Mouse (Mus musculus) heart, embryonic 12.5 days (tissue): ENCODE data around the gene Runx3. TPM values are rescaled to one million over a fixed set of nuclear protein-coding genes. Genes with fewer than 3 reads are reported as not detected.
A peak's percentile ranks its signal among the peaks of the same experiment; 100 is the strongest.

ENCODE experiments used
- ATAC-seq: fragments of 200-750 bp; cut with Nextera tagmentation; 2 replicates; pipeline ENCODE4 v1.8.0; 2017; ENCODE audit warnings: moderate TSS enrichment, moderate library complexity; ENCODE audit not compliant: insufficient number of reproducible peaks, low FRiP score
- H3K27ac ChIP-seq: fragments of 300-500 bp; sonication (generic); 2 replicates; pipeline ENCODE4 v1.5.1; 2016; ENCODE audit warnings: mild to moderate bottlenecking, moderate library complexity; ENCODE audit not compliant: poor library complexity, severe bottlenecking
- H3K27me3 ChIP-seq: fragments of 300-500 bp; sonication (generic); replicated peaks from 2 replicates; pipeline ENCODE4 v1.6.1; 2016; ENCODE audit warnings: mild to moderate bottlenecking, moderate library complexity
- H3K36me3 ChIP-seq: fragments of 300-500 bp; sonication (generic); 2 replicates; pipeline ENCODE4 v1.6.1; 2016; ENCODE audit warnings: mild to moderate bottlenecking, moderate library complexity
- H3K4me1 ChIP-seq: fragments of 300-500 bp; sonication (generic); replicated peaks from 2 replicates; pipeline ENCODE4 v1.6.1; 2016; ENCODE audit warnings: mild to moderate bottlenecking
- H3K4me2 ChIP-seq: fragments of 300-500 bp; sonication (generic); 2 replicates; pipeline ENCODE4 v1.6.1; 2016; ENCODE audit warnings: mild to moderate bottlenecking, moderate library complexity
- H3K4me3 ChIP-seq: fragments of 300-500 bp; sonication (generic); 2 replicates; pipeline ENCODE4 v1.5.1; 2016; ENCODE audit warnings: mild to moderate bottlenecking
- H3K9ac ChIP-seq: fragments of 300-500 bp; sonication (generic); 2 replicates; pipeline ENCODE4 v1.6.1; 2016; ENCODE audit warnings: mild to moderate bottlenecking, moderate library complexity
- H3K9me3 ChIP-seq: fragments of 300-500 bp; sonication (generic); replicated peaks from 2 replicates; pipeline ENCODE4 v1.6.1; 2016; ENCODE audit warnings: mild to moderate bottlenecking, moderate library complexity
- WGBS: fragments of 180-500 bp; shearing (Covaris S2); methylation state at CpG from one replicate; pipeline ENCODE4 v1.1.7; 2016; 5-methylcytosine and 5-hydroxymethylcytosine counted together
- polyA plus RNA-seq: library from polyadenylated mRNA; unstranded; fragments of >200 nt; fragmentation: Nextera tagmentation; extraction: Ambion mirVana; gene quantifications from 2 replicates; pipeline ENCODE4 v1.2.1, GENCODE M21; 2016

Runx3 gene
- polyA plus RNA-seq, 1 experiment from 2014 or later, result 0.04 TPM

DNA sequence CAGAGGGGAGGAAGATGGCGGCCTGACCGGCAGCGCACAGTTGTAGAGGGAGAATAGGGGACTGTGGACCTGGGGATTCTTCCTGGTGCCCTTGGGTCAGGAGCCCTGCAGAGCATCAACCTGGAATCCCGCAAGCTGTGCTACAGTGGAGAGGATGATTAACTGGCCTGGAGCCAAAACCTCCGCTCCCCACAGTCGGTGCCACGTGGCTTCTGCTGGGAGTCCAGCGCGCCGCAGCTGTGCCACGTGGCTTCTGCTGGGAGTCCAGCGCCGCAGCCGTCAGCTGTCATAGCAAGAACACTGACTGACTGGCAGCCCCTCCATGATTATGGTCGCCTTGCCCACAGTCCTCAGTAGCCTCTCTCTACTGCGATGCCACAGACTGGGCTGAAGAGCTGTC, 81.3 kb downstream of the Runx3 start:
- Histone ChIP-seq H3K4me3 (no peak overlapping the region), H3K27ac (no peak overlapping the region), H3K9ac (no peak overlapping the region), H3K4me2 (no peak overlapping the region), H3K9me3 (no peaks in the 10 kb centered on the region), H3K4me1 (peaks cover 20% of the 10 kb centered on the region), H3K27me3 (peaks cover 41% of the 10 kb centered on the region), H3K36me3 (no peaks in the 10 kb centered on the region)
- 79% methylated on average over 16 of the region's 16 CpGs for WGBS
- ATAC-seq, result no peak

DNA sequence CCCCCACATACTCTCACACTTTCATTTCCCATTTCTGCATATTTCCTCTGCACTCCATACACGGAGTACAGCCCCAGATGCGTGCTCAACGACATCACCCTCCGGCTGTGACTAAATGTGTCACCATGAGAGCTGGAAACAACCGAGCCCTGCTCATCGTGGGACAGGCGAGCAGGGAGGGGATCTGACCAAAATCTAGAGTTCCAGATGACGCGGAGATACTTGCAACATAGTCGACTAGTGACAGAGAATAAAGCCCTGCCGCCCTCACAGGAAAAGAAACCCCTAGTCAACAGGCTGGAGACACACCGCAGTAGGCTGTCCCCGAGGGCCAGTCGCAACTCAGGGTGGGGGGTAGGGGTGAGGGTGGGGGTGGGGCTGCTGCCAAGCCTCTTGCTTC, 82.8 kb downstream of the Runx3 start:
- H3K36me3 ChIP-seq, result no peaks in the 10 kb centered on the region
- peaks cover 43% of the 10 kb centered on the region for H3K27me3 ChIP-seq
- H3K27ac ChIP-seq, result no peak overlapping the region
- WGBS, result 8% methylated on average over 14 of the region's 14 CpGs
- H3K9ac ChIP-seq, result peak overlapping the region; percentile 43
- H3K4me2 ChIP-seq, result peak overlapping the region; percentile 84
- peak overlapping the region; percentile 44 for H3K4me3 ChIP-seq
- no peak for ATAC-seq
- peaks cover 20% of the 10 kb centered on the region for H3K4me1 ChIP-seq
- H3K9me3 ChIP-seq, result no peaks in the 10 kb centered on the region

DNA sequence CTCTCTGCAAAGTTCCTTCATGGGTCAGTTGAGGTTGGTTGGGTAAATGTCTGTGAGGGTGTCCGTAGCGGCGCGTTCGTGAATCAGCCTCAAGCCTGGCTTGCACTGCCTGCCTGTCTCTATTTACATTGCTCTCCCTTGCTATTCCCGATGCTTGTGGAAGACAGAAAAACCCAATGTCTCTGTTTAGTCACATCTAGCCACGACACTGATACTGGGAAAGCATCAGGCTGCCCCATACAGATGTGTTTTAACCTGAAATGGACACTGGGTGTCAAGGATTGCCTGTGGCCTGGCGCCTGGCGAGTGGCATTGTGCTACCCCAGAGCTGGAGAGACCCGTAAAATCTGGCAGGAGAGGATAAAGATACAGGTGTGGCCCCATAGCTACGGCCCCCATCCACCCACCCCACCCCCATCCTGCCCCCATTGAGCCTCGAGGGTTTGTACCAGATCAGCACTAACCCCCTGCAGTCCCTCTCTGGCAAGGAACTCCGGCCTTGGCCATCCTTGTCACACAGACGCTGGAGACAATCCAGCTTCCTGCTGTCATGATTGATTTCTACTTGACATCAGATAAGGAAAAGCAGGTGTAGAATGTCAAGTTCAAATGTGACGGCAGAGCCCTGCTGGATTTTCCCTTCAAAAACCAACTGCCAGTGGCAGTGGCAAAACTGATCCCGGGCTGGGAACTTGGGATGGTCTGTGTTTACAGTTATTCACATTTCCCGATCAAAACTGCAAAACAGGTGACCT, 83.5 kb downstream of the Runx3 start:
- Histone ChIP-seq H3K27me3 (peaks cover 46% of the 10 kb centered on the region), H3K27ac (no peak overlapping the region), H3K9ac (0 out of 2 replicates have a peak overlapping the region, but pooled peaks have one; percentile 43), H3K4me3 (peak overlapping the region; percentile 44), H3K9me3 (no peaks in the 10 kb centered on the region), H3K36me3 (no peaks in the 10 kb centered on the region), H3K4me1 (peaks cover 20% of the 10 kb centered on the region), H3K4me2 (peak overlapping the region; percentile 84)
- ATAC-seq, result no peak
- 19% methylated on average over 17 of the region's 17 CpGs for WGBS

DNA sequence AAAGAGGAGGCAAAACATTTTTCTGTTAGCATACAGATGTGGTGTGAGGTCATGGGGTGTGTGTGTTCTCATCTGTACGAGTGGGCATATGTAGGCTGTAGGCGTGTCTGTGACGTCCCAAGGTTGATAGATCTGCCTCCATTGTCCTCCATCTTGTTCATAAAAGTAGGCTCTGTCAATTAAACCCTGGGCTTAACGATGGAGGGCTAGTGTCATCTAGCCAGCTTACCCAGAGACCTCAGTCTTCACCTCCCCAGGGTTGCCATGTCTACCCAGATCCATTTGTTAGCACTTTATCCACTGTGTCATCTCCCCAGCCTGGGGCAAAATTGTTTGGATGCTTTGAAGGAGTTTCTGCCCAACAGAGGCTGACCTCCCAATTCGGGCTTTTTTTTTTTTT, 84.2 kb downstream of the Runx3 start:
- H3K27ac ChIP-seq, result no peak overlapping the region
- WGBS, result 50% methylated on average over 5 of the region's 5 CpGs
- H3K4me1 ChIP-seq, result peaks cover 20% of the 10 kb centered on the region
- no peak overlapping the region for H3K4me2 ChIP-seq
- H3K9ac ChIP-seq, result no peak overlapping the region
- H3K36me3 ChIP-seq, result no peaks in the 10 kb centered on the region
- no peak for ATAC-seq
- H3K9me3 ChIP-seq, result no peaks in the 10 kb centered on the region
- peaks cover 41% of the 10 kb centered on the region for H3K27me3 ChIP-seq
- H3K4me3 ChIP-seq, result no peak overlapping the region

DNA sequence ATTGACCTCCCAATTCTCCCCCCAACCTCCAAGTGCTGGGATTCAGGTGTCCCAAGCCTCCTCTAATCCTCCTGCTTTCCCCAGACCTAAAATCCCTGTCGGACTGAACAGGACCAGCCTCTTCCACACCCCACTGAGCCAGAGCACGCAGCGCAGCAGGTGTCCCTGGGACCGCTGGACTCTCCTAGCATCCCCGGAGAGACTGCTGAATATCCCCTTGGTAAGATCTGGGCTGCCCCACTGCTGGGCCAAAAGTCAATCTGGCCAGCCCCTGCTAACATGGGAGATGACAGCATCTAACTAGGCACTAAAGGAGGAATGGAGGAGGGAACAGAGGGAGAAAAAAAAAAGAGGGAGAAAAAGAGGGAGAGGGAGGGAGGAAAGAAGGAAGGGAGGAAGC, 84.8 kb downstream of the Runx3 start:
- Histone ChIP-seq H3K27ac (no peak overlapping the region), H3K9ac (no peak overlapping the region), H3K36me3 (peaks cover 2% of the 10 kb centered on the region), H3K4me1 (peaks cover 20% of the 10 kb centered on the region), H3K27me3 (peaks cover 41% of the 10 kb centered on the region), H3K4me2 (no peak overlapping the region), H3K9me3 (0 out of 2 replicates have a peak, but pooled peaks cover 3% of the 10 kb centered on the region), H3K4me3 (no peak overlapping the region)
- ATAC-seq, result no peak
- 19% methylated on average over 5 of the region's 5 CpGs for WGBS

DNA sequence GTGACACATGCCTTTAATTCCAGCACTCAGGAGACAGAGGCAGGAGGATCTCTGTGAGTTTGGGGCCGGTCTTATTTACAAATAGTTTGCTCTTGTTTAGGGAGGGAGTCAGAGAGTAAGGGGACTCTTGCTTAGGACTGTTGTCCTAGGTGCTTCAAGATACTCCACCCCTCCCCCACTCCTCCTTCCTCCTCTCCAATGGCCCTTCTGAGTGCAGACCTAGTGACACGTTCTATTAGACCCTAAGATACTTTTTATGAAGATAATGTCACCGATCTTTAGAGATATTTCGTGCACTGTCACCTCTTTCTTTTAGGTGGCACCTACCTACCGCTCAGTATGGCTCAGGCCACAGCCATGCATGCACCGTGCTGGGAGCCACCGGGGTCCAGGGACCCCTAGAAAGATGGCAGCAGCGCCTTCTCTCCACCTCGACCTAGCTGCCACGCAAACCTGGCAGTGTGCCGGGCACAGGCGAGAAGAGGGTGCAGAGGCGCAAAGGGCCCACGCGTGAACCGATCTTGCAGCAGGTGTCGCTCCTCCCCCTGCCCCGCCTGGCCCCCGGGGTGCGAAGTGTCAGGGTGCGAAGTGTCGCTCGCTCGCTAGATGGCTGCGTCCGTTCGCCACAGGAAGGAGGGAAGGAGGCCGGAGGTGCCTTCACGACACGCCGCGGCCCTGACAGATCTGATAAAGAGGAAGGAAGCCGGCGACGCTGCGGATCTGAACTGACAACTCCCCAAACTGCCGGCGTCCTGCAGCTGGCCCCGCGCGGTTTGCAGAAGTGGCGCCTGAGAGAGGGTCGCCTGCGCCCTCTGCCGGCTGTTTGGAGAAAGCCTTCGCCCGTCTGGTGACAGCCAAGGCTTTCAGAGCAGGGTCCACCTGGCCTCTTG, 85.5 kb downstream of the Runx3 start:
- H3K4me2 ChIP-seq, result peak overlapping the region; percentile 86
- H3K4me1 ChIP-seq, result peaks cover 20% of the 10 kb centered on the region
- H3K27ac ChIP-seq, result no peak overlapping the region
- peak; percentile 62 for ATAC-seq
- peak overlapping the region; percentile 47 for H3K4me3 ChIP-seq
- H3K27me3 ChIP-seq, result peaks cover 41% of the 10 kb centered on the region
- H3K9me3 ChIP-seq, result peaks cover 8% of the 10 kb centered on the region
- 2% methylated on average over 47 of the region's 47 CpGs for WGBS
- peaks cover 9% of the 10 kb centered on the region for H3K36me3 ChIP-seq
- H3K9ac ChIP-seq, result peak overlapping the region; percentile 39; the same call in 1 of the 2 replicates

DNA sequence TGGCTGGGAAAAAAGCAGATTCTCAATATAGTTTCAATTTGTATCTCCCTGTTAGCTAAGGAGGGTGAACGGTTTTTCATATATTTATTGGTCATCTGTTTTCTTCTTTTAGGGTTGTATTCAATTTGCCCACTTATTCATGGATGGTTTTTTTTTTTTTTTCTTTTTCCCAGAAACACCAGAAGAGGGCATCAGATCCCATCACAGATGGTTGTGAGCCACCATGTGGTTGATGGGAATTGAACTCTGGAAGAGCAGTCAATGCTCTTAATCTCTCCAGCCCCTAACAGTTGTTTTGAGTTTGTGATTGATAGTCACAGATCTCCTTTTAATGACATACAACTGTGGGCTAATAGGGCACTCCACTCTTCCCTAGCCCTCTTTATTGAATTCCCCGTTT, 89.4 kb downstream of the Runx3 start:
- Histone ChIP-seq H3K27ac (no peak overlapping the region), H3K27me3 (peaks cover 23% of the 10 kb centered on the region), H3K4me1 (peaks cover 6% of the 10 kb centered on the region), H3K4me3 (no peak overlapping the region), H3K36me3 (peaks cover 37% of the 10 kb centered on the region), H3K4me2 (no peak overlapping the region), H3K9me3 (peaks cover 8% of the 10 kb centered on the region), H3K9ac (no peak overlapping the region)
- 68% methylated on average over 2 of the region's 2 CpGs for WGBS
- ATAC-seq, result no peak

DNA sequence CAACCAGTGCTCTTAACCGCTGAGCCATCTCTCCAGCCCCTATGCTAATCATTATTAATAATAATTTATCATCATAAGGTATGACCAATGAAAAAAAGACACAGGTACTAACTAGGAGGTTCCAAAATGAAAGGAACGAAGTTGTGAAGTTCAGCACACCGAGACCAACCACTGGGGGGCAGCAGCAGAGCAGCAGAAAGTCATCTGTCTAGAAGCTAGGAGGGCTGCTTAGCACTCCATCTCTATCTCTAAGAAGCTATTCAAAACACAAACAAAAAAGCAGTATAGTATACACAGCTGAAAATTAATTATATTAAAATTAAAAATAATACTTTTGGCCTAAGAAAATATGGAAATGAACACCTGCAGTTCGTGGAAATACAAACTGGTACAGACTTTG, 99.2 kb downstream of the Runx3 start:
- Histone ChIP-seq H3K4me3 (no peak overlapping the region), H3K27me3 (no peaks in the 10 kb centered on the region), H3K36me3 (peaks cover 85% of the 10 kb centered on the region), H3K27ac (peak overlapping the region; percentile 74; the same call in 1 of the 2 replicates), H3K4me1 (peaks cover 19% of the 10 kb centered on the region), H3K9me3 (no peaks in the 10 kb centered on the region), H3K9ac (no peak overlapping the region), H3K4me2 (no peak overlapping the region)
- 59% methylated on average over 4 of the region's 4 CpGs for WGBS
- ATAC-seq, result 0 out of 2 replicates have a peak, but pooled peaks have one; percentile 58

DNA sequence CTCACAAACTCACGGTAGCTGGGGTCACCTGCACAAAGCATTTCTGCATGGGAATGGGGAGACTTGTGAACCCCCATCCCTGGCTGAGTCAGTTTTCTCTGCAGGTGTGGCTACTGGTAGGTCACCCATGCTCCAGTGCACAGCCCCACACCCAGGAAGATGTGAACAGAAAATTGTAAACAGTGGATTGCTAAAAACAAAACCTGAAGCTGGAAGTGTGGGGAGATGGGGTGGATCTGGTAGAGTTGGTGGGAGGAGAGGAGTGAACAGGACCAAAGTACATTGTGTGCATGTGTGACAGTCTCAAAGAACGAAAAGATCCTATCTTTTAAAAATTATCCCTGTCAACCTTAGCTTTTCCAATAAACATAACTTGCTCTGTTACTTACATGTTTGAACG, 100.2 kb downstream of the Runx3 start:
- WGBS, result 78% methylated on average over 3 of the region's 3 CpGs
- Histone ChIP-seq H3K4me2 (no peak overlapping the region), H3K36me3 (peaks cover 81% of the 10 kb centered on the region), H3K4me3 (no peak overlapping the region), H3K27me3 (no peaks in the 10 kb centered on the region), H3K9me3 (no peaks in the 10 kb centered on the region), H3K9ac (no peak overlapping the region), H3K4me1 (peaks cover 19% of the 10 kb centered on the region), H3K27ac (no peak overlapping the region)
- ATAC-seq, result no peak

DNA sequence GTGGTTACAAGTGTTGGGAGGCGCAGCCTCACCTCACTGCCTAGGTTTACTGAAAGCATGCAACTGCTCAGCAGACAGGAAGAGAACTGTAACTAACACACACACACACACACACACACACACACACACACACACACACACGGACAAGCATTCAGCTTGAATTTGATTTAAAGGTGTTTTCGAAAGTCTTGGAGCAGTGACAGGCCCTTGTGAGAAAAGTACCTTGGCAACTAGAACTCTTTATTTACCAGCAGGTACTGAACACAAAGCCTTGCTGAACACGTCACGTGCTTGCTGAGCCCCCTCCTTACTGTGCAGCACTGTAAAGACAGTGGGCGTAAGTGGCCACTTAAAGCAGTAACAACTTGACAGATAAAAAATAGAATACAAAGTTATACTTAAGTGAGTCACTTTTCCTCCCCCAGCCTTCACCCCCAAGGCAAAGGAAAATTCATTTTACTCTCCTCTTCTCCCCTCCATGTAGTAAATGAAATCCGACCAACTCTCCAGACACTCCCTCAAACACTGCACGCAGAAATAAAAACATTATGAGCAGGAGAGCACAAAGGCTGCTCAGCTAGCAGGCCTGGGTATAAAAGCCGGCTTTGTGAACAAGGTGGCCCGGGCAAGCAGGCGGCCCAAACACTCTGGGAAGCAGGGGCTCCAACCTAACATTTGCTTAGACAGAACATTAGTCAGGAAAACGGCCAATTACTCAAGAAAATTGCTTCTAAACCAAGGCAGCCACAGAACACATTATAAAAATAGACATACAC, 101.4 kb downstream of the Runx3 start:
- Histone ChIP-seq H3K4me2 (no peak overlapping the region), H3K36me3 (peaks cover 77% of the 10 kb centered on the region), H3K9me3 (no peaks in the 10 kb centered on the region), H3K9ac (peak overlapping the region; percentile 39; the same call in 1 of the 2 replicates), H3K27me3 (no peaks in the 10 kb centered on the region), H3K4me3 (no peak overlapping the region), H3K4me1 (peaks cover 19% of the 10 kb centered on the region), H3K27ac (peak overlapping the region; percentile 67)
- 69% methylated on average over 12 of the region's 12 CpGs for WGBS
- ATAC-seq, result no peak
